Mouse (Mus musculus) liver, postnatal 0 days (tissue): ENCODE measurements around the gene Scgb1a1. TPM values are rescaled to one million over a fixed set of nuclear protein-coding genes. Genes with fewer than 3 reads are reported as not detected.
"Not testable (repeated sequence)": the region's sequence is repeated elsewhere in the genome, so short reads cannot be mapped to it uniquely, and the experiment has no call there.

ENCODE experiments used
- ATAC-seq: fragments of 200-750 bp; cut with Nextera tagmentation; 2 replicates; pipeline ENCODE4 v1.8.0; 2017; ENCODE audit warnings: mild to moderate bottlenecking, moderate library complexity
- DNase-seq: peaks from one replicate; pipeline ENCODE4 v3.0.0-alpha.2; 2016
- H3K27ac ChIP-seq: fragments of 300-500 bp; sonication (generic); 2 replicates; pipeline ENCODE4 v1.5.1; 2014; ENCODE audit warnings: antibody characterized with exemption, moderate library complexity, mild to moderate bottlenecking, low read depth
- H3K27me3 ChIP-seq: fragments of 300-500 bp; sonication (generic); 2 replicates; pipeline ENCODE4 v1.6.1; 2014; ENCODE audit warnings: low read length, control low read depth, mixed read lengths; ENCODE audit not compliant: insufficient read depth
- H3K36me3 ChIP-seq: fragments of 300-500 bp; sonication (generic); replicated peaks from 2 replicates; pipeline ENCODE4 v1.6.1; 2014; ENCODE audit warnings: mild to moderate bottlenecking, control low read depth, low read length, moderate library complexity, mixed read lengths; ENCODE audit not compliant: insufficient read depth
- H3K4me1 ChIP-seq: fragments of 300-500 bp; sonication (generic); 2 replicates; pipeline ENCODE4 v1.6.1; 2014; ENCODE audit warnings: antibody characterized with exemption, mild to moderate bottlenecking, control low read depth; ENCODE audit not compliant: insufficient read depth
- H3K4me2 ChIP-seq: fragments of 300-500 bp; sonication (generic); 2 replicates; pipeline ENCODE4 v1.6.1; 2014; ENCODE audit warnings: low read depth, mild to moderate bottlenecking, low read length, moderate library complexity, mixed read lengths
- H3K4me3 ChIP-seq: fragments of 300-500 bp; sonication (generic); 2 replicates; pipeline ENCODE4 v1.5.1; 2014; ENCODE audit warnings: low read depth, low read length
- H3K9ac ChIP-seq: fragments of 300-500 bp; sonication (generic); replicated peaks from 2 replicates; pipeline ENCODE4 v1.6.1; 2014; ENCODE audit warnings: mild to moderate bottlenecking, moderate library complexity
- H3K9me3 ChIP-seq: fragments of 300-500 bp; sonication (generic); 2 replicates; pipeline ENCODE4 v1.6.1; 2016; ENCODE audit warnings: mild to moderate bottlenecking, control low read depth, low read length, mixed read lengths
- CTCF ChIP-seq: sonication (generic); IDR thresholded peaks from 2 replicates; pipeline ENCODE4 v1.5.1; 2016; ENCODE audit warnings: antibody characterized with exemption, low read depth
- EP300 ChIP-seq: IDR thresholded peaks from 2 replicates; pipeline ENCODE4 v1.6.1; 2016; ENCODE audit warnings: antibody characterized with exemption, low read depth, mild to moderate bottlenecking
- WGBS: fragments of 180-500 bp; shearing (Covaris S2); extraction: QIAGEN DNeasy Blood & Tissue Kit; methylation state at CpG from one replicate; pipeline ENCODE4 v1.1.7; 2014; ENCODE audit not compliant: insufficient replicate concordance; 5-methylcytosine and 5-hydroxymethylcytosine counted together
- polyA plus RNA-seq: library from polyadenylated mRNA; unstranded; fragments of >200 nt; fragmentation: Nextera tagmentation; extraction: Ambion mirVana; gene quantifications from 2 replicates; pipeline ENCODE4 v1.2.1, GENCODE M21; 2015

The Scgb1a1 gene
- polyA plus RNA-seq, 1 experiment from 2014 or later = 0.85 TPM

DNA sequence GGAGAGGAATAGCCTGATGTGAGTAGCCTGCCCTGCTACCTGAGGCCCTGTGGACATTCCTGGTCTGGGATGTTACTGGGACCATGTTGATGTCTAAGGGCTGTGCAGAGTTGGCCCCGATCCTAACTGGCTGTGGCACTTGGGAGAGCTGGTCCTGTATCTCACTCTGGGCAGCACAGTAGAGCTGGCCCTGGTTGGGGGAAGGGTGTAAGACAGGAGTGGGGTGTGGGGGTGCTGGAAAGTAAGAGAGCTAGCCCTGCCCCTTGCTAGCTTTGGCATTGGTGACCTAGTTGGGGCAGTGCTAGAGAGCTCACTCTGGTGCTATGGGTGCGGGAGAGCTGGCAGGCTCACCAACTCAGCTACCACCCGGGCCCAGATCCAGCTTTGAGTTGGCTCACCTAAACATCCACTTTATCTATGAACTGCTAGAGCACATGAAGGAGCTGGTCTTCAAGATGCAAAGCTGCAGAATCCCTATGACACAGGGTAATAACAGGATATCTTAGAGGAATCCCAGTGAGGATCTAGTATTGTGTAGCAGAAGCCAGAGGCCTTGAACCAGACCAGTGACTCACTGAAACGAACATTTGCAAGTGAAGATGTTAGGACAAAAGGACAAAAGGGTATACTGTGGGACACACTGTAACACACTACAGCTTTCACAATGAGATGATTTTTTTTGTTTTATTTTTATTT, 40.9 kb upstream of the Scgb1a1 start:
- Histone ChIP-seq H3K9me3 (no peaks in the 10 kb centered on the region), H3K27me3 (no peaks in the 10 kb centered on the region), H3K9ac (no peak overlapping the region), H3K36me3 (0 out of 2 replicates have a peak, but pooled peaks cover 4% of the 10 kb centered on the region), H3K27ac (no peak overlapping the region), H3K4me3 (no peak overlapping the region), H3K4me2 (no peak overlapping the region), H3K4me1 (no peaks in the 10 kb centered on the region)
- ATAC-seq = no peak
- DNase-seq = no peak
- WGBS = 81% methylated on average over 4 of the region's 4 CpGs
- TF ChIP-seq CTCF = no peak
- TF ChIP-seq EP300 = no peak

DNA sequence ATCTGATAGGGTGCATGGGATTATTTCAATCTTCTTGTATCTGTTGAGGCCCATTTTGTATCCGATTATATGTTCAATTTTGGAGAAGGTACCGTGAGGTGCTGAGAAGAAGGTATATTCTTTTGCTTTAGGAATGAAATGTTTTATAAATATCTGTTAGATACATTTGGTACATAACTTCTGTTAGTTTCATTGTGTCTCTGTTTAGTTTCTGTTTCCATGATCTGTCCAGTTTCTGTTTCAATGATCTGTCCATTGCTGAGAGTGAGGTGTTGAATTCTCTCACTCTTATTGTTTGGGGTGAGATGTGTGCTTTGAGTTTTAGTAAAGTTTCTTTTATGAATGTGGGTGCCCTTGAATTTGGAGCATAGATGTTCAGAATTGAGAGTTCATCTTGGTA, 36.2 kb upstream of the Scgb1a1 start:
- H3K4me1 ChIP-seq, H3K27me3 ChIP-seq, H3K4me2 ChIP-seq, H3K4me3 ChIP-seq, H3K36me3 ChIP-seq, ATAC-seq, H3K9ac ChIP-seq, DNase-seq, H3K27ac ChIP-seq, H3K9me3 ChIP-seq: not testable (repeated sequence)
- WGBS = 83% methylated on average over 2 of the region's 2 CpGs

DNA sequence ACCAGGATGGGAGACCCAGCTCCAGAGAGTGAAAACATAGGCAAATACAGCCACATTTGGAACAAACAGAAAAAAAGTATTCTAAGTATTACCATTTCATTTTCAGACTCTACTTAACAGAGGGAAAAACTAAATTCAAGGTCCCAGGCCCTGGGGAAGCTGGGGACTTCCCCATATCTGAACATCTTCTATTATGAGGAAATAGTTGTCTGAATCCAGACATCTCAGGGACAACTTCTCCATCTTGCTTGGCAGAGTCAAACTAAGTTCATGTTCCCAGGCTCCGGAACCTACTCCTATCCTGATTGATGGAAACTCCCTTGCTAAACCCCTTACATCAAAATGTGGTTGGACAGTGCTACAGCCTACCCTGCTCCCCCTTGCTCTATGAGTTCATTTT, 34.6 kb upstream of the Scgb1a1 start:
- 82% methylated on average over 1 of the region's 1 CpGs for WGBS
- Histone ChIP-seq H3K4me1 (peaks cover 3% of the 10 kb centered on the region), H3K27ac (no peak overlapping the region), H3K4me3 (no peak overlapping the region), H3K27me3 (no peaks in the 10 kb centered on the region), H3K9me3 (no peaks in the 10 kb centered on the region), H3K9ac (no peak overlapping the region), H3K4me2 (no peak overlapping the region), H3K36me3 (0 out of 2 replicates have a peak, but pooled peaks cover 4% of the 10 kb centered on the region)
- ATAC-seq (no peak), DNase-seq (no peak)
- TF ChIP-seq CTCF (no peak), EP300 (no peak)

DNA sequence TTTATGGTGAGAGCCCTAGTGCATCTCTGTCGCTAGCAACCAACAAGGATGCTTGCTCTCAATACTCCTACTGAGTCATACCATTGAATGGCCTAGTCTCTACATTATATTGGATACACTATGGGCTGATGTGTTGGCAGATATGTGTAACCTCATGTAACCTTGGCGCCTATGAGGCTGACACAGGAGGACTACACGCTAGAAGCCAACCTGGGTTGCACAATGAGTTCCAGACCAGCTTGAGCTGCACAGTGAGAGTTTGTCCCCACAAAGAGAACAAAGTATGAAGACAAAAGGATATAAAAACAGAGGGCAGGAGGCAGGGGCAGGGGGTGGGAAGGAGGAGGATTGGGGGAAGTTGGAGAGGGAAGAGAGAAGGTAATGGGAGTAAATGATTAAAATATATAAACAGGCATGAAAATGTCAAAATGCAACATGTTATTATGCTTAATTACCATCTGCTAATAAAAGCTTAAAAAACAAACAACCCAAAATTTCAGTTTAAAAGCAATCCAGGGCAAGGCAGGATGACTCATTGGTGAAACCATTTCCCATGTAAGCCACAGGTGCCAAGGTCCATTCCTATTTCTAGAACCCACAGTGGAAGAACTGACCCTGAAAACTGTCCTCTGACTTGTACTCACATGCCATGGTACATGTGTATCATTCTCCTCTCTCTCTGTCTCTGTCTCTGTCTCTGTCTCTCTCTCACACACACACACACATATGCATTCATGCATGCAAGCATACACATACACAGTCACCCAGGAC, 32.1 kb upstream of the Scgb1a1 start:
- no peak for TF ChIP-seq EP300
- TF ChIP-seq CTCF = no peak
- Histone ChIP-seq H3K27me3 (no peaks in the 10 kb centered on the region), H3K4me3 (no peak overlapping the region), H3K9me3 (no peaks in the 10 kb centered on the region), H3K4me2 (no peak overlapping the region), H3K36me3 (peaks cover under 1% of the 10 kb centered on the region; the same call in 1 of the 2 replicates), H3K9ac (no peak overlapping the region), H3K27ac (no peak overlapping the region), H3K4me1 (peaks cover 12% of the 10 kb centered on the region)
- peak; percentile 12 for DNase-seq
- 85% methylated on average over 3 of the region's 3 CpGs for WGBS
- peak; percentile 66 for ATAC-seq

DNA sequence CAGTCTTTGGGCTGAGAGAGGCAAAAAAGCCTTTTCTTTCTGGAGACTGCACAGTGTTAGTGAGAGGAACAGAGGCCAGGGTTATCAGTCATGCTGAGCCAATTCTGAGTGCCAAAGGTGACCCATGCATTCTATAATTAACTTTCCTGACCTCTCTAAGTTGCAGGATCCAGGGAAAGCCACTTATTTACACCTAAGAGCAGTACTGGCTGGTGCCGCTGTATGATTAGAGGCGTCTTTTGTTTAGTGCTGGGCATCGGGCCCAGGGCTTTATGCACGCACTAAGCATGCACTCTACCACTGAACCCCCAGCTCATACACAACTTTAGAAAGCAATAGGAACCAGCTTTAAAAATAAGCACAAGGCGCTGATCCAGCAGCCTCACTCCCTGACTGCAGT, 29.5 kb upstream of the Scgb1a1 start:
- Histone ChIP-seq H3K9ac (no peak overlapping the region), H3K36me3 (peaks cover 7% of the 10 kb centered on the region; the same call in 1 of the 2 replicates), H3K4me1 (peaks cover 12% of the 10 kb centered on the region), H3K4me3 (no peak overlapping the region), H3K4me2 (no peak overlapping the region), H3K9me3 (no peaks in the 10 kb centered on the region), H3K27ac (no peak overlapping the region), H3K27me3 (no peaks in the 10 kb centered on the region)
- DNase-seq (peak; percentile 15), ATAC-seq (peak; percentile 70)
- TF ChIP-seq CTCF = no peak
- TF ChIP-seq EP300 = no peak
- 63% methylated on average over 5 of the region's 5 CpGs for WGBS

DNA sequence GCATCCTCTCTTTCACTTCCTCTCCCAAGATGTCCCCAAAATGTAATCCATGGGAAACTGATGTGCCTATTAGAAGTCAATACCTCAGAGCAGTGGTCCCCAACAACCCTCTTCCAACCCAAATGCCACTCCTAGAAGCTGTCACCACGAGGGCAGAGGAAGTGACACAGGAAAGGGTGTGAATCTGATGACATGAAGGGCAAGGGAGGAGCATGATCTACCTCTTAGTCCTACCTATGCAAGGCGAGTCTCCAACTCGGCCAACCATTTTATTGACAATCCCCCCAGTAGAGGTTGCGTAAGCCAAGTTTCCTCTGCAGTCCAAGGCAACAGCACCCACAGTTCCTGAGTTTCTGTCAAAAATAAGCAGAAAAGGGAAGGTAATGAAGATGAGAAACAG, 28.5 kb upstream of the Scgb1a1 start:
- no peak overlapping the region for H3K9ac ChIP-seq
- H3K4me3 ChIP-seq = no peak overlapping the region
- peak; percentile 9 for DNase-seq
- no peak for ATAC-seq
- H3K36me3 ChIP-seq = peaks cover 7% of the 10 kb centered on the region; the same call in 1 of the 2 replicates
- 49% methylated on average over 4 of the region's 4 CpGs for WGBS
- TF ChIP-seq EP300 (no peak), CTCF (no peak)
- H3K9me3 ChIP-seq = no peaks in the 10 kb centered on the region
- H3K4me2 ChIP-seq = no peak overlapping the region
- H3K27me3 ChIP-seq = no peaks in the 10 kb centered on the region
- no peak overlapping the region for H3K27ac ChIP-seq
- peaks cover 12% of the 10 kb centered on the region for H3K4me1 ChIP-seq
